Mouse (Mus musculus): ENCODE measurements around the gene Brs3. TPM values are rescaled to one million over a fixed set of nuclear protein-coding genes. Genes with fewer than 3 reads are reported as not detected.

Gene Brs3
- not detected for total RNA-seq (2022)

- DNase-seq (ENCODE audit: low spot score), result no peak
Measured at GRCm38 (mm10) chrX:57042774-57043173, at the start of gene Brs3. Brs3 (plus strand) TSS chrX:57043074.

DNA sequence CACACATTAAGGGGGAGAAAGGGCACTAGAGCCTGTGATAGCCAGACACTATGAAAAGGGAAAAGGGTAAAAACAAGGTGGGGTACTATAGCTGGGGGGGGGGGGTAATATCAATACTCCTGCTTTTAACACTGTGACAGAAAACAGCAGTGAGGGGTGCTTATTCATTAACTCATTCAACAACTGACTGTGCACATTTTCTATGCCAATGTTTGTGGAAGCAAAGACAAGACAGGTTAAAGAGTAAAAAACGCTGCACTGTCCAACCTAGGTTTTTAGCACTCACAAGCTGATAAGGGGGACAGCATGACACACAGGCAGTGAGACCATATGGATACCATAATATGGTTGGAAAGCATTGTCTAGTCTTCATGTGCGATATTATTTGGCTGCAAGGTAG, 30.0 kb upstream of the Brs3 start:
- DNase-seq (ENCODE audit: low spot score), result no peak

DNA sequence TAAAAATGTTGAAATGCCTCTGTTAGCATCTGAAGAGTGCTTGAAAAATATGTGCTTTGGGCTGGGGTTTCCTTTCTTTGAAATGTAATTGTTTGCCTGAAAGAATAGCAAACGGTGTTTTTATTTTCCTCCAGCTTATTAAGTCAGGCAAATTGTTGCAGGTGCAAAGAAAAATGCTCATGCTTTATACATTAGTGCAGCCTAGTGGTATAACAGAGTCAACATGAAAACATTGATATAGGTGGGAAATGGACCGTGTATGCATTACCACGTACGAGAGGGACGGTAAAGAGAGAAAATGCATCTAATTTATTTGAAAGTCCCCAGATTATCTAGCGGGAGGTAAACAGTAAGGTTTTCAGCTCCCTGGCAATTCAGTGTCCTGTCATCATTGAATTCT, 995 bp downstream of the Brs3 start:
- no peak for DNase-seq (ENCODE audit: low spot score)

DNA sequence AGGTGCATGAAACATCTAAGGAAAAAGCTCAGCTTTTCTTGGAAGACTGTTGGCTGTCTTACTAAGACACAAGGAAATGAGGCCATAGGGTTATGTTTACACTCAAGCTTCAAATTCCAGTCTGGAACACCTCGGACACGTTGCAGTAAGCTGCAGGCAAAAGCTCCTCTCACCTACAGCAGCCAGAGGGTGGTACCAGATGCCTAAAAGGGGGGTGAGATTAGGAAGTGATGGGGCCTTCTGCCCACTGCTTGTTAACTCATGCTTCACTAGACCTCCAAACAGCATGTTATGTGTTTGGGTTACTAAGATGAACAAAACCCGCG, 9.9 kb downstream of the Brs3 start:
- no peak for DNase-seq (ENCODE audit: low spot score)

GRCm38 (mm10) chrX:57053174-57053992, 10.5 kb downstream of the Brs3 start, which contains the start of gene Htatsf1:
Htatsf1 (plus strand) TSS chrX:57053583.
- peak; percentile 73 for DNase-seq (ENCODE audit: low spot score)

GRCm38 (mm10) chrX:57053993-57054385, 11.1 kb downstream of the Brs3 start:
- no peak for DNase-seq (ENCODE audit: low spot score)

DNA sequence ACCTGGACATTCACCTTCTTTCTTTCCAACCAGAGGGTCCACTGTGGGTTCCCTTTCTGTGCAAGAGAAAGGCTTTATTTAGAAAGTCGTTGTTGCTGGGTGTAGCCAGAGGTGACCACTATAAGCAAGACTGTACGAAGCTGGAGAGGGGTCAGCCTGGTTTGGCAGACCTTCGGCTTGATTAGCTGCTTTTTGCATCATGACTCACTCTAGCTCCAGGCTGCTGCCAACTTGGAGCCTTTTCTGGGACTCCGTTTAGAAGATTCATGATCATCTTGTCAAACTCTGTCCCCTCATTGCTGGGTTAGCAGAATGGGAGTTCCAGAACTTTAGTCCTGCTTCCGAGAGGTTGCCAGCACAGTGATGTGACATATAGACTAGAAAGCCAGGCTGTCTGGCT, 38.6 kb downstream of the Brs3 start:
- no peak for DNase-seq (ENCODE audit: low spot score)

- DNase-seq (ENCODE audit: low spot score), result no peak
Measured at GRCm38 (mm10) chrX:57087806-57088205, 44.9 kb downstream of the Brs3 start, which contains the start of gene Vgll1. Vgll1 (plus strand) TSS chrX:57088106.

Other genes with a start within 250 kb of the Brs3 start
- gene Map7d3, start 220.7 kb upstream of the Brs3 start, total RNA-seq (2022), result under 1 TPM; 0.20 to 0.52 (median 0.38) TPM
- not detected for gene Adgrg4, start 172.9 kb upstream of the Brs3 start, total RNA-seq (2022)
- 10 to 100 TPM; 55.2 to 61.5 (median 59.2) TPM for gene Htatsf1, start 10.5 kb downstream of the Brs3 start, total RNA-seq (2022)
- not detected for gene Vgll1, start 45.0 kb downstream of the Brs3 start, total RNA-seq (2022)
- gene Cd40lg, start 169.1 kb downstream of the Brs3 start, total RNA-seq (2022), result not detected